ENCODE assay signal across 8 mouse cellular contexts in the genomic region with DNA sequence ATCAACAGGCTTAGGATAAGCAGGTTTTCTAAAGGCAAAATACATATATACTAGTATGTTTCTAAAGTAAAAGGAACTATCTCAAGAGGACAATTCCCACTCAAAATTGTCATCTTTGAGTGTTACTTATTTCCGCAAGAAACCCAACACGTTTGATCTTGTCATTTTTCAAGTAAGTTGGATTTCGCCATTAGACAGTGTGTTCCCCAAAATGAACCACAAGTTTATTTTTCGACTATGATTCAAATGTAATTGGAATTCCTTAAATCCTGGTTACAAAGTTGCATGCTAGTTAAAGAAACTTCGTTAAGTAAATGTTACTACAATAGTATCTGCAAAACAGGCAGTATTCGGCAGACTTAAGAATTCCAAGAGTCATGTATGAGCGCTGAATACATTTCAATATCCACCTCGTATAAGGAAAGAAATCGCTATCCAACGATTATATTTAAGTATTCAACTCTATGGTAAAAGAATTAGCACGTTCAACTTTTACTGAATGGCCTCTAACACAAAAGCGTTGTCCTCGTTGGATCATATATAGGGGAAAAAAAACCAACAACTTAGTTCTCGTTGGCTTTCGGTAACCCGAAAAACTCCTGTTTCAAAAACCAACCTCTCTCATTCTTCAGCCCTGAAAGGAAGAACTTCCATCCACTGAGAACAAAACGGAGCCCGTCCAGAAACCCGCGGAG.
DNase-seq lines count a peak whose midpoint lies in the region; ATAC-seq and TF ChIP-seq lines count a peak whose summit lies in the region.

No protein-coding gene starts in this region.

- peaks cover 32% of the 10 kb centered on the region for H3K4me1 ChIP-seq in forebrain, embryonic 14.5 days (ENCODE audit: control insufficient read depth, insufficient read depth, low read length)
- H3K4me1 ChIP-seq in liver, embryonic 15.5 days (replicated peaks): peaks cover 56% of the 10 kb centered on the region

- peaks cover 44% of the 10 kb centered on the region for H3K79me3 ChIP-seq in C2C12 (ENCODE audit: low read depth)

- no peak for ATAC-seq in forebrain, embryonic 14.5 days
- ATAC-seq in liver, embryonic 15.5 days (ENCODE audit: insufficient read depth): no peak
- ATAC-seq in megakaryocyte-erythroid progenitor cell, adult 5-6 weeks (replicated peaks; ENCODE audit: low FRiP score, low TSS enrichment, poor library complexity, severe bottlenecking): no peak

- peak; percentile 74 for DNase-seq in heart, adult 11 months
- no peak for DNase-seq in heart, adult 9 months (ENCODE audit: low spot score in 2 of 2)
- DNase-seq in forebrain, embryonic 14.5 days (ENCODE audit: low spot score): no peak
- DNase-seq in ovary, postnatal 14 days (ENCODE audit: low spot score): no peak
- DNase-seq in frontal cortex, postnatal 14 days (ENCODE audit: low spot score in 2 of 2): no peak

- H3ac ChIP-seq in C2C12 (ENCODE audit: control insufficient read depth, insufficient read length, low read depth): peak overlapping the region; percentile 80

- WGBS in forebrain, embryonic 14.5 days: 3% methylated on average over 20 of the region's 20 CpGs
- WGBS in liver, embryonic 15.5 days (ENCODE audit: insufficient replicate concordance): 1% methylated on average over 20 of the region's 20 CpGs

- H3K9ac ChIP-seq in forebrain, embryonic 14.5 days (ENCODE audit: low read length): peak overlapping the region; percentile 95
- H3K9ac ChIP-seq in liver, embryonic 15.5 days: peak overlapping the region; percentile 90

- peak overlapping the region; percentile 83 for H3K4me2 ChIP-seq in forebrain, embryonic 14.5 days (ENCODE audit: low read length)
- peak overlapping the region; percentile 80 for H3K4me2 ChIP-seq in liver, embryonic 15.5 days

- TF ChIP-seq CTCF in C2C12 (IDR thresholded peaks at IDR 0.05; ENCODE audit: control insufficient read depth, insufficient read depth, insufficient read length): no peak

- peak overlapping the region; percentile 64 for H3K4me3 ChIP-seq in C2C12 (ENCODE audit: insufficient read depth, poor library complexity, severe bottlenecking)
- H3K4me3 ChIP-seq in forebrain, embryonic 14.5 days (ENCODE audit: low read depth, low read length): peak overlapping the region; percentile 86
- peak overlapping the region; percentile 91 for H3K4me3 ChIP-seq in liver, embryonic 15.5 days (replicated peaks)

- H3K27me3 ChIP-seq in C2C12 (ENCODE audit: control insufficient read depth, insufficient read depth, insufficient read length): no peaks in the 10 kb centered on the region
- H3K27me3 ChIP-seq in forebrain, embryonic 14.5 days (replicated peaks; ENCODE audit: control insufficient read depth, insufficient read depth, low read length): no peaks in the 10 kb centered on the region
- no peaks in the 10 kb centered on the region for H3K27me3 ChIP-seq in liver, embryonic 15.5 days

- H3K27ac ChIP-seq in forebrain, embryonic 14.5 days (ENCODE audit: low read depth, low read length): peak overlapping the region; percentile 99
- peak overlapping the region; percentile 99 for H3K27ac ChIP-seq in liver, embryonic 15.5 days (replicated peaks)

- H3K79me2 ChIP-seq in C2C12 (ENCODE audit: control insufficient read depth, insufficient read depth): peaks cover 54% of the 10 kb centered on the region

- H3K9me3 ChIP-seq in forebrain, embryonic 14.5 days (replicated peaks; ENCODE audit: control insufficient read depth, low read length): no peaks in the 10 kb centered on the region
- no peaks in the 10 kb centered on the region for H3K9me3 ChIP-seq in liver, embryonic 15.5 days (replicated peaks)

- no peaks in the 10 kb centered on the region for H3K36me3 ChIP-seq in C2C12 (ENCODE audit: control insufficient read depth, insufficient read depth)
- no peaks in the 10 kb centered on the region for H3K36me3 ChIP-seq in forebrain, embryonic 14.5 days (ENCODE audit: control insufficient read depth, insufficient read depth, low read length)
- H3K36me3 ChIP-seq in liver, embryonic 15.5 days (replicated peaks): no peaks in the 10 kb centered on the region

TF ChIP-seq in C2C12, 6 proteins besides CTCF, POLR2A, EP300 and RAD21:
- TF ChIP-seq CEBPB (IDR thresholded peaks at IDR 0.05; ENCODE audit: low read depth) (no peak), MYOG (IDR thresholded peaks at IDR 0.05; ENCODE audit: control insufficient read depth, extremely low read depth, insufficient read length) (no peak), MYOD1 (IDR thresholded peaks at IDR 0.05; ENCODE audit: control insufficient read depth, insufficient read length, low read depth) (no peak), USF1 (IDR thresholded peaks at IDR 0.05; ENCODE audit: low read depth) (no peak), FOSL1 (IDR thresholded peaks at IDR 0.05; ENCODE audit: insufficient read depth, low read length, poor library complexity, severe bottlenecking) (no peak), MAX (IDR thresholded peaks at IDR 0.05) (no peak)
TF ChIP-seq in C2C12: peak in this region for 0.
